Mouse (Mus musculus) natural killer cell, adult 2 months (primary cell): ENCODE results near the gene Cldn1.

Experiments used
- DNase-seq, 2 experiments: peaks; one replicate each; pipeline ENCODE4 v3.0.0; 2022; ENCODE audit warnings: low spot score in 2 of 2

Gene Cldn1

GRCm38 (mm10) chr16:26371325-26372053 lies at the start of gene Cldn1:
TSS of gene Cldn1 (minus strand) at chr16:26371841.
- peak; percentile 4 to 5 for DNase-seq

- DNase-seq, result no peak
Observed at GRCm38 (mm10) chr16:26418616-26419015, 47.0 kb upstream of the Cldn1 start.

DNA sequence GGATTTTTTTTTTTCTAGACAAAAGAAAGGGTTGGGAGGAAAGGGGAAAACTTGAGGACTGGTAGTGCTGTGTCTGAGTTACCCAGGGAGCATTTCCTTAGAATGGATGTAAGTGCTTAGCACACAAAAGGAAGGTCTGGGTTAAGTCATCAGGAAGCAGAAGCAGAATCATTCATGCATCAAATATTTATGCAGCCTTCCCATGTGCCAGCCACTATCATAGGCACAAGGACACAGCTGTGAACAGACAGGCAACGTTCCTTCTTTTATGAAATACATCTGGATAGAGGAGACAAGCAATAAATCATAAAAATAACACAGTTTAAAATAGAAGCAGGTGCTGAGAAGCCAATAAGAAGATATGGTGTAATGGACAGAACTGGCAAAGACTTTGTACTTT lies 32.4 kb upstream of the Cldn1 start:
- DNase-seq, result no peak

DNA sequence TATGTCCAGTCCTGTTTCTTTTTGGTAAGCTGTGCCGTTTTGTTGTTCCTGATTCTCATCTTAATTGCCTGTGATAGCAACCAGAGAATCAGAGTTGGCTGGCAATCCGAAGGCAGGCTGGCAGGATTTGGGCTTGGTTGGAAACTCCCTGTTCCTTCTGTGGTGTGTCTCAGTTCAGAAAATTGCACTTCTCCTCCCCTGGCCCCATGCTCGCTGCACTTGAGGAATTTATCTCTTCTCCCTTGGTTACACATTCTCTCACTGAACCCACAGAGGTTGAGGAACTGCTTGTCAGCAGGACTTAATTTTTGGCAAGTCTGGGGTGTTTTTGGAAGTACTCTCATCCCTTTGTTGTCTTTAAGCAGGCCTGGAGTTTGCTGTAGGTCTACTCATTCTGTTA lies 29.3 kb upstream of the Cldn1 start:
- DNase-seq, result no peak

DNA sequence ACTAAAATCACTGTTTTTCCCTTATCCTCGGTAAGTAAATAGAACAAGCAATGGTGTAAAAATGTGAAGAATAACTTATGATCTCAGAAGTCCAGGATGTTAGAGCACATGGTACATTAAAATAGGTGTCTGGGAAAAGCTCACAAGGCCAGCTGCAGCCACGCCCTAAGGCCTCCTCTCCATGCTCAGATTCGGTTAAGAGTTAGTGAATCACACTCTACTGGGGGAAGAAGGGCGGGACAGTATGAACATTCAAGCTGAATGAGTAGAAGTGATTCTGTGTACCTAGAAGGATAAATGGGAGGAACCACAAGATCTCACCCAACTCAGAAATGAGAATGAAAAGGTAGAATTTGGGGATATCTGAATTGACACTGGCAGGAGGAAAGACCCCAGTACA lies 28.9 kb upstream of the Cldn1 start:
- no peak for DNase-seq

DNA sequence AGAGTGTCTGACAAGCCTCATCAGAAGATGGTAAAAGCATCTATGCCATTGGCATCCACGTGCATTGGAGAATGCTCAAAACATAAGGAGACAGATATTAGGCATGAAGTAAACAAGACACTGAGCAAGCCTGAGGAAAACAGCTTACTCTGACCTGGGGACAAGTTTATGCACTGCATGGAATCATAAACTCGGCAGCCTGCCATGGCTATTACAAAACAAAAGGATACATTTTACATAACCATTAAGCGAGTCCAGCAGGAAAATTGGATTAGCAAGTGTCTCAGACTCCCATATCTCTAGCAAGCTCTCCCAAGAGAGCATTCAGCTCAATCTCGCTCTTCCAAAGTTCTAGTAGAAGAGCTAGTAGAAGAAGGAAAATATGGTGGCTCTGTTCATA lies 19.3 kb upstream of the Cldn1 start:
- no peak for DNase-seq

- no peak for DNase-seq
Observed at GRCm38 (mm10) chr16:26386159-26386558, 14.5 kb upstream of the Cldn1 start.

DNA sequence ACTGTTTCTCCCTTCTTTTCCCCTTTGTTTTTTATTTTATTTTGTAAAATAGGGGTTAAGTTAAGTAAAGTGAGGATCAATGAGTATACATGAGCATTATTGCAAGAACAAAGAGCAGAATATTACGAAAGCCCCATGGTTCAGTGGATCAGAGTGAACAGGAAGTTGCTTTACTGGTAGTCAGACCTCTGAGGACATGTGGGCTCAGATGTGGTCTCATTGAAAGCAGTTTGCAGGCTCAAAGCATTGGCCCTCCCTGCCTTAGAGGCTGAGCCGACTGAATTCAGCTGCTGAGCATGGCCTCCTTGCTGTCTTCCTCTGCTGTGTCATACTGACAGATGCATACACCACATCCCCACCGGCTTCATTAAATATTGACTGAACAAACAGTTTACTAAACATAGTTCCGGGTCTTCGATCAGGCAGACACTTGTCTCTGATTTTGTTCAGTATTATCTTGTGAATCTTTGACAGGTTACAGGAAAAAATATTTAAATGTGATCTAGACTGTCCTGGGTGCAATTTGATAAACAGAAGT lies 12.5 kb upstream of the Cldn1 start:
- no peak for DNase-seq

- DNase-seq, result no peak
Observed at GRCm38 (mm10) chr16:26377170-26377569, 5.5 kb upstream of the Cldn1 start.

DNA sequence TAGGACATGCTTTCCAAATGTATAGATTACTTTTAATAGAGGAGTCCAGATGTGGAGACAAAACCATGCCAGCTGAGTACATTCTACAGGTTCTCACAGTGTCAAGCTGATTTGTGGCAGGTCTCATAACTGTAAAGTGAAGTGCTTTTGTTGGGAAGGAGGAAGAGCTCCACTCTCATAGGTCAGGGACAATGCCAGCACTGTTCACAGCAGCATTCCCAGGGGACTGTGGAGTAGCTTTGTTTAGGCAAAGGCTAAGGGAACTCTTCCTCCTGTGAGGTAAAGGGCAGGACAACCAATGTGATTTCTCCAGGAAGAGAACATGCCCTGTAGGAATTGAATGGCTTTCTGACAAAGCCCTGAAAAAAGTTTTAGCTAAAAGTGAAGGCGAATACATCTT lies 1.5 kb downstream of the Cldn1 start:
- no peak for DNase-seq

GRCm38 (mm10) chr16:26369044-26369730 lies 2.5 kb downstream of the Cldn1 start:
- DNase-seq, result no peak

DNA sequence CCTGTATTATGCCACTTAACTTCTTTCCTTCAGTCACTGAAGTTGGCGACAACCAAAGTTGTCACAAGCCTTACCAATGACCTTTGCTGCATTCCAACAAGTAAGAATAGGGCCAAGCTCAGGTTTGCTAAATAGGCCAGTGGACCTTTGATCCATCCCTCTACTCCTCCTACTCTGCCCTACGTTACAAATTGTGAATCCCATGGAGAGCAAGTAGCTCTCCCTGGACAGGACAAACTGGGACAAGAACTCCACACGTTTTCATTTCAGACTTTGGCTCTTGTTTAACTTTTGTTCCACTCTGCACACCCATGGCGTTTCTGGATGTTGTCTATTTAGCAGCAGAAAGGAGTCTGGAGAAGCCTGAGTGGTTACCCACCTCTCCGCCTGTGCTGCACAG lies 3.5 kb downstream of the Cldn1 start:
- DNase-seq, result no peak

DNA sequence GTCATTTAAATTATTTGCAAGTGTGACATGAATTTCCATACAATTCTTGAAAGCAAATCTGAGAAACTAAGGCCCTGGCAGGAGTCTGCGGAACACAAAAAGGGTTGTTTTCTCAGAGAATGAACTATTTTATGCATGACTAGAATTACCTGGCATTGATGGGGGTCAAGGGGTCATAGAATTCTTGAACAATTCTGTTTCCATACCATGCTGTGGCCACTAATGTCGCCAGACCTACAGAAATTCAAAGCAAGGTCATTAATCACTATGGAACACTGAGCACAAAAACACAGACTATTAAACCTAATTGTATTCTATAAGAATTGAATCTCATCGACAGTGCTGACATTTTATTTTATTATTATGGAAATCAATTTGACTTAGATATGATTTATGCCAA lies 10.9 kb downstream of the Cldn1 start:
- no peak for DNase-seq

GRCm38 (mm10) chr16:26359619-26360018 lies 12.0 kb downstream of the Cldn1 start:
- DNase-seq, result no peak

DNA sequence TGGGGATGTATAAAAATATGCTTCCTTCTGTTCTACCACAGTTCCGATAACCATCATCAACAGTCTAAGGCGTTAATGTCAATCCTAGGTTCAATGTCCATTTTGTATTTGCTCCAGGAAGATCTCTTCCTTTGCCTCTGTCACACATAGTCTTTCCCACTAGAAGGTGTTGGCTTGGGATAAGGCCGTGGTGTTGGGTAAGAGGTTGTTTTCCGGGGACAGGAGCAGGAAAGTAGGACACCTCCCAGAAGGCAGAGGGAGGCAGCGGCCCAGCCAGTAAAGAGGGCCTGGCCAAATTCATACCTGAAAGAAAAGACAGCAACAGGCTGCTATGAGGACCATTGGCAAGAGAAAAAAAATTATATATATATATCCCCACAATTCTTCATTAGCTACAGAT lies 12.7 kb downstream of the Cldn1 start:
- DNase-seq, result no peak

- DNase-seq, result no peak
Observed at GRCm38 (mm10) chr16:26357863-26358780, 13.5 kb downstream of the Cldn1 start.

DNA sequence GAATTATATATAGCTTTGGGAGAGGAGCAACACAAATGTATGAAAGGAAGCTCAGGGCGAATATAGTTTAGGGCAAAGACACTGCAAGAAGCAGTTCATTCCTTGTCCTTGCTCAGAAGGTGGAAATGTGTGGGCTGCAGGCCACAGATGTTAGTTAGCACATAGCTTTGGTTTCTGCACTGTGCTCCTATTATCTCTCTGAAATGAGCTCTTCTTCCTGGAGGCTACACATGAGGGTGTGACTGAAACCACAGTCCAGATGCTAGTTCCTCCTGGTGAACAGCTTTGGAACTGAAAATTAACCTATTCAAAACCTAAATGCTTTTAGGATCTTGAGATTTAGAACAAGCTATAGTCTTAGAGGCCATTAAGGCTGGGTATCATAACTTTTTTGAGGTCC lies 16.1 kb downstream of the Cldn1 start:
- no peak for DNase-seq

- DNase-seq, result no peak
Observed at GRCm38 (mm10) chr16:26350786-26351185, 20.9 kb downstream of the Cldn1 start.

DNA sequence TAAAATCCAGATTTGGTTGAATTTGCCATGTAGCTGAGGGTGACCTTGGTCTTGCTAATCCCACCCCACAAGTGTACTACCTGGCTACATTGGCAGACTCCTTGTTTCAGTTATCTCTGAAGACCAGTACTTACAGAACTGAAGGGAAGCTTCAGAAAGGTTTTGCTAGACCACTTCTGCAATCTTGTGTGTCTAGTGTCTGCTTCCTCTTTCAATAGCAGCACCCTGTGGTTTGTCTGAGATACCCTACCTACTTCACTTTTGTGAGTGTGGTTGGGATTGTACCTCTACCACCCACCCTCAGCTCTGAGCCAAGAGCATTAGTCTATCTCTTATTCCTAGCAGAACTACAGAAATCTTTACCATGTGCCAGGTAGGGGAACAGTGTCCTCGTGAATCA lies 22.8 kb downstream of the Cldn1 start:
- peak in 1 of 2 experiments; percentile 0 for DNase-seq

DNA sequence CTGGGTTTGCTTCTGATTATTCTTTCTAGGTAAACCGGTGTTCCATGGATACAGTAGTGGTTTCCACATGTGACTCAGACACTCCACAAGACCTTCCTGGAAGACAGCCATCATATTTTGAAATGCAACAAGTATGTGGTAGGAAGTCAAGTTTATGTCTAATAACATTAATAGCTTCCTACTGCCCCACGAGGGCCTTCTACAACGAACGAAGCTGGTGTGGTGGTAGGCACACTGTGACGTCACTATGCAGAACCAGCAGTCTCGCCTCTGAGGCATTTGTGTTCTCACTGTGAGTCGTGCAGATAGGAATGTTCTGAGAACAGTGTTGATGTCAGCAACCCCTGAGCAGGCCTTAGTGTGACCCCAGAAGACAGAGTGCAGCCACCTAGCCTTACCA lies 55.4 kb downstream of the Cldn1 start:
- DNase-seq, result no peak

GRCm38 (mm10) chr16:26314815-26315214 lies 56.8 kb downstream of the Cldn1 start:
- no peak for DNase-seq

- no peak for DNase-seq
Observed at GRCm38 (mm10) chr16:26309402-26309801, 62.2 kb downstream of the Cldn1 start.
